Mouse (Mus musculus): ENCODE data around the gene Hipk2. TPM values are rescaled to one million over a fixed set of nuclear protein-coding genes. Genes with fewer than 3 reads are reported as not detected.
A peak's percentile ranks its signal among the peaks of the same experiment; 100 is the strongest.

Gene Hipk2
- polyA plus RNA-seq, 1 experiment from 2014 or later = 13.7 TPM

DNA sequence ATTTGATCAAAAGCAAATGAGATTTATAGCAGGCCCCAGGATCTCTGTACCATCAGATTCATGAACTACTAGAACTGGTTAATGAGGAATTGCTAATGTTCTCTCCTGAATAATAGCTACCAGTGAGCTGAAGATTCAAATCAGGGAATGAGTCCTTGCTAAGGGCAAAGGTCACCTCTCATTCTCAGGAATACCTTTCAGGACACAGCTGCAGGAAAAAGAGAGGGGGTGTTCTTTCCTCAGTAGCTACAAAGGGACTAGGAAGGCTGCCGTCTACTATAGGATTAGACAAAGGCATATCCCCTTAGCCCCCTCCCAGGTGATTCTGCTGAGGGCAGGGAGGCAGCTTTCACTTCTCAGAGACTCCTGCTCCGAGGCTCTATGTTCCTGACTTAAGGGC lies 5.9 kb downstream of the Hipk2 start:
- Histone ChIP-seq H3K4me3 (ENCODE audit: low read depth, low read length) (no peak overlapping the region), H3K27me3 (ENCODE audit: control insufficient read depth, insufficient read depth, low read length) (no peaks in the 10 kb centered on the region), H3K4me2 (replicated peaks; ENCODE audit: low read depth) (no peak overlapping the region), H3K27ac (replicated peaks) (peak overlapping the region; percentile 31; the same call in 1 of the 2 replicates), H3K9me3 (ENCODE audit: control insufficient read depth, low read length) (no peaks in the 10 kb centered on the region), H3K9ac (ENCODE audit: low read length) (no peak overlapping the region), H3K4me1 (replicated peaks; ENCODE audit: control insufficient read depth, insufficient read depth) (peaks cover 8% of the 10 kb centered on the region; the same call in 1 of the 2 replicates), H3K36me3 (ENCODE audit: control insufficient read depth, insufficient read depth, low read length) (no peaks in the 10 kb centered on the region)
- ATAC-seq (ENCODE audit: low FRiP score, low TSS enrichment) = no peak
- 55% methylated on average over 2 of the region's 2 CpGs for WGBS
- TF ChIP-seq EP300 (optimal IDR thresholded peaks at IDR 0.05) = no peak
- no peak for TF ChIP-seq CTCF (IDR thresholded peaks at IDR 0.05; ENCODE audit: low read depth)
- DNase-seq (ENCODE audit: low spot score) = no peak

DNA sequence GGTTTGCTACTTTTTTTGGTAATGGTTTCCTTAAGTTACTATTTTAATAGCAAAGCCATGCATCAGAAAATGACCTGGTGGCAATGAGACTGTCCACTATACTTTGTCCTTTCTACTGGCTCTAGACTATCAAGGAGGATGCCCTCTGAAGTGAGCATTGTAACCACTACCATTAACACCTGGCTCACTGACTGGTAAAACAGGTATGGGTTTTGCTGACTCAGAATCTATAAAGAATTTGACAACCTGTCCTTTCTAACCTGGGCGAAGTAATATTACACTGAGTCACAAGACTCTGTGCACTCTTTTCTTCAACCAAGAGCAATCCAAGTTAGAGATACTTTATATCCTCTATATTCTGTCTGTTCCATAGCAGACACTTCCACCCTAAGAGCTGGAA lies 7.0 kb downstream of the Hipk2 start:
- Histone ChIP-seq H3K9ac (ENCODE audit: low read length) (no peak overlapping the region), H3K36me3 (ENCODE audit: control insufficient read depth, insufficient read depth, low read length) (no peaks in the 10 kb centered on the region), H3K27me3 (ENCODE audit: control insufficient read depth, insufficient read depth, low read length) (no peaks in the 10 kb centered on the region), H3K4me1 (replicated peaks; ENCODE audit: control insufficient read depth, insufficient read depth) (peaks cover 8% of the 10 kb centered on the region; the same call in 1 of the 2 replicates), H3K4me3 (ENCODE audit: low read depth, low read length) (no peak overlapping the region), H3K4me2 (replicated peaks; ENCODE audit: low read depth) (no peak overlapping the region), H3K27ac (replicated peaks) (no peak overlapping the region), H3K9me3 (ENCODE audit: control insufficient read depth, low read length) (no peaks in the 10 kb centered on the region)
- TF ChIP-seq CTCF (IDR thresholded peaks at IDR 0.05; ENCODE audit: low read depth) (no peak), EP300 (optimal IDR thresholded peaks at IDR 0.05) (no peak)
- 64% methylated on average over 1 of the region's 1 CpGs for WGBS
- DNase-seq (ENCODE audit: low spot score) (no peak), ATAC-seq (ENCODE audit: low FRiP score, low TSS enrichment) (peak; percentile 60)

DNA sequence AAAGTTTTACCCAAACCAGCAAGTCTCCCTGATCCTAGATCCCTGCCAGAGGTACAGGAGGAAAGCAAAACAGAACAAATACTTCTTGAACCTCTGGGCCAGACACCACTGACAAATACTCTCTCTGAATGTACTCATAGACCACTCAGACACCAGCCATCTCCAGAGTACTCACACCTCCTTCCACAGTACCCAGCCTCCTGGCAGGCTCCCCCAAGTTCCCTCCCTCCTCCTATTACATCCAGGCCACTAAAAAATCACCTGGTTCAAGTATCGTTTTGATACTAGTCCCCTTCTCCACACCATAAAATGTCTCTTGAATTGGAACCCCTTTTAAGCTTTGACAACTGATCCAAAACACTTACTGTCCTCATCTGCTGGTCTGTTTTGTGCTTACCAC lies 8.7 kb downstream of the Hipk2 start:
- Histone ChIP-seq H3K36me3 (ENCODE audit: control insufficient read depth, insufficient read depth, low read length) (no peaks in the 10 kb centered on the region), H3K27me3 (ENCODE audit: control insufficient read depth, insufficient read depth, low read length) (no peaks in the 10 kb centered on the region), H3K4me1 (replicated peaks; ENCODE audit: control insufficient read depth, insufficient read depth) (peaks cover 5% of the 10 kb centered on the region; the same call in 1 of the 2 replicates), H3K4me2 (replicated peaks; ENCODE audit: low read depth) (no peak overlapping the region), H3K9me3 (ENCODE audit: control insufficient read depth, low read length) (no peaks in the 10 kb centered on the region), H3K27ac (replicated peaks) (no peak overlapping the region), H3K4me3 (ENCODE audit: low read depth, low read length) (no peak overlapping the region), H3K9ac (ENCODE audit: low read length) (no peak overlapping the region)
- ATAC-seq (ENCODE audit: low FRiP score, low TSS enrichment) = no peak
- no peak for TF ChIP-seq CTCF (IDR thresholded peaks at IDR 0.05; ENCODE audit: low read depth)
- TF ChIP-seq EP300 (optimal IDR thresholded peaks at IDR 0.05) = no peak
- no peak for DNase-seq (ENCODE audit: low spot score)
- 35% methylated on average over 1 of the region's 1 CpGs for WGBS

DNA sequence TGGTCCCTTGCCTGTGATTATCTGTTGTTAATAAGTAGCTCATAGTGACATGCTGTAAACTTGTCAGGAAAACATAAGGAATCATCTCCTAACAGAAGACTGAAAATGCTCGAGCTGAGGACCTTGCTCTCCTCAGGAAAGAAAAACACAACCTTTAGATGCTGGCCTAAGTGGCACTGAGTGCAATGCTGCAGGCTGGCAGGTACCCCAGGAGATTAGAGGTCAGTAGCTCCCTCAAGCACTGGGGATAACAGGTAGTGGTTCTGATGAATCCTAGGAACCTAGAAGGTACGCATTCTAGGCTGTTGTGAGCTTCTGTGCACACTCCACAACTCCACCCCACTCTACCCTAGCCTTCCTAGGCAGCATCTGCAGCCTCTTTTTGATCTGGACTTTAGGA lies 9.2 kb downstream of the Hipk2 start:
- no peak overlapping the region for H3K4me3 ChIP-seq (ENCODE audit: low read depth, low read length)
- H3K27me3 ChIP-seq (ENCODE audit: control insufficient read depth, insufficient read depth, low read length) = no peaks in the 10 kb centered on the region
- TF ChIP-seq CTCF (IDR thresholded peaks at IDR 0.05; ENCODE audit: low read depth) (no peak), EP300 (optimal IDR thresholded peaks at IDR 0.05) (no peak)
- no peaks in the 10 kb centered on the region for H3K9me3 ChIP-seq (ENCODE audit: control insufficient read depth, low read length)
- DNase-seq (ENCODE audit: low spot score) (no peak), ATAC-seq (ENCODE audit: low FRiP score, low TSS enrichment) (no peak)
- H3K4me2 ChIP-seq (replicated peaks; ENCODE audit: low read depth) = no peak overlapping the region
- 56% methylated on average over 2 of the region's 2 CpGs for WGBS
- peaks cover 3% of the 10 kb centered on the region; the same call in 1 of the 2 replicates for H3K4me1 ChIP-seq (replicated peaks; ENCODE audit: control insufficient read depth, insufficient read depth)
- H3K36me3 ChIP-seq (ENCODE audit: control insufficient read depth, insufficient read depth, low read length) = no peaks in the 10 kb centered on the region
- H3K27ac ChIP-seq (replicated peaks) = no peak overlapping the region
- H3K9ac ChIP-seq (ENCODE audit: low read length) = no peak overlapping the region

DNA sequence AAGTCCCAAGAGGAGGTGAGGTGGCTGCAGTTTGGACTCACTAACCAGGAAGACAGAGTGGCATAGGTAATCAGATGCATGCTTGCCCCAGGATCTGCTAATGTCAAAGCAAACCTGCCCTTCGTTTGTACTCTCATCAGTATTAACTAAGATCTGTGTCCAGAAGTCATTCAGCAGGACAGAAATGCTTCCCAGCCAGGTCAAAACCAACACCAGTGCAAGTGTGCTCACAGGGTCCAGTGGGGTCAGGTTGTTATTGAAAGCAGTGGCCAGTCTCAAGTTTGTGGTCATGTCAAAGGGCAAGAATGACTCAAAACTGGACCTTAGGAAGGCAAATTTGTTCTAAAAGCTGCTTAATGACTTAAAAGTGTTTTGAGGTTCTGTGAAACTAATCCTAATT lies 9.6 kb downstream of the Hipk2 start:
- DNase-seq (ENCODE audit: low spot score) (no peak), ATAC-seq (ENCODE audit: low FRiP score, low TSS enrichment) (no peak)
- Histone ChIP-seq H3K4me3 (ENCODE audit: low read depth, low read length) (no peak overlapping the region), H3K27me3 (ENCODE audit: control insufficient read depth, insufficient read depth, low read length) (no peaks in the 10 kb centered on the region), H3K4me1 (replicated peaks; ENCODE audit: control insufficient read depth, insufficient read depth) (peaks cover 2% of the 10 kb centered on the region; the same call in 1 of the 2 replicates), H3K9ac (ENCODE audit: low read length) (no peak overlapping the region), H3K4me2 (replicated peaks; ENCODE audit: low read depth) (no peak overlapping the region), H3K36me3 (ENCODE audit: control insufficient read depth, insufficient read depth, low read length) (no peaks in the 10 kb centered on the region), H3K27ac (replicated peaks) (no peak overlapping the region), H3K9me3 (ENCODE audit: control insufficient read depth, low read length) (no peaks in the 10 kb centered on the region)
- WGBS = 59% methylated on average over 1 of the region's 1 CpGs
- TF ChIP-seq CTCF (IDR thresholded peaks at IDR 0.05; ENCODE audit: low read depth) = no peak
- no peak for TF ChIP-seq EP300 (optimal IDR thresholded peaks at IDR 0.05)

DNA sequence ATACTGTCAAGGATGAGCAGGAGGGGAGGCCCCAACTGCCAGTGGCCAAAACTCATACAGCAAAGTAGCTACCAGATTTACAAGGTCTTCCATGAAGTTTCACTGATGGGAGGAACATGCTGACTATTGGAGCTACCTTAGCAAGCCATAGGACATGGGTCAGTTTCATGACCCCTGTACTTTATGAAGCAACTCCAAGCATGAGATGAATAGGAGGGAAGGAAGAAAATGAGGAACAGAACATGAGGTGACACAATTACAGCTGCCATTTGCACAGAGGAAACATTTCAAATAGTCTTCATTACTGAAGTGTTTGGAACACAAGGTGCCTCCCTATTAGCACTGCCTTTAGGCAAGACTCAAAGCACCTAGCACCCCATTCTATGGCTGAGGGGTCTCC lies 10.2 kb downstream of the Hipk2 start:
- no peak for TF ChIP-seq CTCF (IDR thresholded peaks at IDR 0.05; ENCODE audit: low read depth)
- no peak for TF ChIP-seq EP300 (optimal IDR thresholded peaks at IDR 0.05)
- ATAC-seq (ENCODE audit: low FRiP score, low TSS enrichment) (no peak), DNase-seq (ENCODE audit: low spot score) (no peak)
- no peaks in the 10 kb centered on the region for H3K27me3 ChIP-seq (ENCODE audit: control insufficient read depth, insufficient read depth, low read length)
- H3K9ac ChIP-seq (ENCODE audit: low read length) = no peak overlapping the region
- no peak overlapping the region for H3K4me2 ChIP-seq (replicated peaks; ENCODE audit: low read depth)
- no peaks in the 10 kb centered on the region for H3K36me3 ChIP-seq (ENCODE audit: control insufficient read depth, insufficient read depth, low read length)
- H3K4me3 ChIP-seq (ENCODE audit: low read depth, low read length) = no peak overlapping the region
- H3K4me1 ChIP-seq (replicated peaks; ENCODE audit: control insufficient read depth, insufficient read depth) = peaks cover 2% of the 10 kb centered on the region; the same call in 1 of the 2 replicates
- no peaks in the 10 kb centered on the region for H3K9me3 ChIP-seq (ENCODE audit: control insufficient read depth, low read length)
- no peak overlapping the region for H3K27ac ChIP-seq (replicated peaks)
